Mouse (Mus musculus) splenic B cell, adult 2 months (primary cell): Measurements from ENCODE around the gene Crhr2.

ENCODE experiments used
- DNase-seq: peaks from one replicate; pipeline ENCODE4 v3.0.0-alpha.2; 2011; ENCODE audit warnings: low read depth, low spot score
- H3K27me3 ChIP-seq: 2 replicates; pipeline ENCODE4 v1.6.1; 2012; ENCODE audit warnings: mild to moderate bottlenecking, low read length, moderate library complexity, mixed read lengths; ENCODE audit not compliant: control insufficient read depth, poor library complexity, insufficient read depth, severe bottlenecking
- H3K36me3 ChIP-seq: 2 replicates; pipeline ENCODE4 v1.6.1; 2012; ENCODE audit warnings: mild to moderate bottlenecking, low read length, moderate library complexity, mixed read lengths; ENCODE audit not compliant: control insufficient read depth, poor library complexity, insufficient read depth, severe bottlenecking

Crhr2 gene

GRCm38 (mm10) chr6:55146138-55146537, 13.3 kb upstream of the Crhr2 start:
- DNase-seq, result no peak
- Histone ChIP-seq H3K36me3 (no peaks in the 10 kb centered on the region), H3K27me3 (no peaks in the 10 kb centered on the region)

GRCm38 (mm10) chr6:55145285-55145684, 12.5 kb upstream of the Crhr2 start:
- no peaks in the 10 kb centered on the region for H3K27me3 ChIP-seq
- H3K36me3 ChIP-seq, result no peaks in the 10 kb centered on the region
- DNase-seq, result peak; percentile 16

- no peaks in the 10 kb centered on the region for H3K27me3 ChIP-seq
- no peak for DNase-seq
- H3K36me3 ChIP-seq, result no peaks in the 10 kb centered on the region
These were observed 5.5 kb upstream of the Crhr2 start for GRCm38 (mm10) chr6:55138343-55138742.

- DNase-seq, result no peak
- H3K27me3 ChIP-seq, result no peaks in the 10 kb centered on the region
- no peaks in the 10 kb centered on the region for H3K36me3 ChIP-seq
These were observed 609 bp upstream of the Crhr2 start for GRCm38 (mm10) chr6:55133425-55133824.

GRCm38 (mm10) chr6:55131301-55131700, 1.5 kb downstream of the Crhr2 start:
- no peaks in the 10 kb centered on the region for H3K27me3 ChIP-seq
- DNase-seq, result no peak
- no peaks in the 10 kb centered on the region for H3K36me3 ChIP-seq

GRCm38 (mm10) chr6:55130631-55131030, 2.2 kb downstream of the Crhr2 start:
- no peak for DNase-seq
- no peaks in the 10 kb centered on the region for H3K27me3 ChIP-seq
- H3K36me3 ChIP-seq, result no peaks in the 10 kb centered on the region

- no peaks in the 10 kb centered on the region for H3K27me3 ChIP-seq
- DNase-seq, result no peak
- H3K36me3 ChIP-seq, result no peaks in the 10 kb centered on the region
These were observed 4.4 kb downstream of the Crhr2 start for GRCm38 (mm10) chr6:55128391-55128790.

- H3K36me3 ChIP-seq, result no peaks in the 10 kb centered on the region
- no peak for DNase-seq
- no peaks in the 10 kb centered on the region for H3K27me3 ChIP-seq
These were observed 6.2 kb downstream of the Crhr2 start for GRCm38 (mm10) chr6:55126576-55126975.

GRCm38 (mm10) chr6:55123056-55123455, 9.8 kb downstream of the Crhr2 start:
- H3K36me3 ChIP-seq, result no peaks in the 10 kb centered on the region
- DNase-seq, result no peak
- H3K27me3 ChIP-seq, result no peaks in the 10 kb centered on the region

- no peak for DNase-seq
- H3K27me3 ChIP-seq, result no peaks in the 10 kb centered on the region; the same call in 1 of the 2 replicates
These were observed 15.3 kb downstream of the Crhr2 start for GRCm38 (mm10) chr6:55117325-55118109.

GRCm38 (mm10) chr6:55108358-55108757, 24.5 kb downstream of the Crhr2 start:
- no peaks in the 10 kb centered on the region for H3K36me3 ChIP-seq
- no peaks in the 10 kb centered on the region for H3K27me3 ChIP-seq
- DNase-seq, result peak; percentile 25

More at GRCm38 (mm10) chr6:55117325-55118109, 15.3 kb downstream of the Crhr2 start:
- H3K36me3 ChIP-seq, result no peaks in the 10 kb centered on the region

GRCm38 (mm10) chr6:55098603-55099002, 34.2 kb downstream of the Crhr2 start:
- no peaks in the 10 kb centered on the region for H3K27me3 ChIP-seq
- H3K36me3 ChIP-seq, result no peaks in the 10 kb centered on the region
- DNase-seq, result no peak

GRCm38 (mm10) chr6:55098030-55098429, 34.8 kb downstream of the Crhr2 start:
- no peaks in the 10 kb centered on the region for H3K27me3 ChIP-seq
- H3K36me3 ChIP-seq, result no peaks in the 10 kb centered on the region
- DNase-seq, result no peak

- H3K27me3 ChIP-seq, result no peaks in the 10 kb centered on the region
- DNase-seq, result no peak
- no peaks in the 10 kb centered on the region for H3K36me3 ChIP-seq
These were observed 39.2 kb downstream of the Crhr2 start for GRCm38 (mm10) chr6:55093431-55094146.

- no peaks in the 10 kb centered on the region for H3K36me3 ChIP-seq
- no peaks in the 10 kb centered on the region for H3K27me3 ChIP-seq
- DNase-seq, result no peak
These were observed 41.4 kb downstream of the Crhr2 start for GRCm38 (mm10) chr6:55091396-55091795.
